Comparison of ENCODE assay signal across 1 mouse cellular context in the genomic region with DNA sequence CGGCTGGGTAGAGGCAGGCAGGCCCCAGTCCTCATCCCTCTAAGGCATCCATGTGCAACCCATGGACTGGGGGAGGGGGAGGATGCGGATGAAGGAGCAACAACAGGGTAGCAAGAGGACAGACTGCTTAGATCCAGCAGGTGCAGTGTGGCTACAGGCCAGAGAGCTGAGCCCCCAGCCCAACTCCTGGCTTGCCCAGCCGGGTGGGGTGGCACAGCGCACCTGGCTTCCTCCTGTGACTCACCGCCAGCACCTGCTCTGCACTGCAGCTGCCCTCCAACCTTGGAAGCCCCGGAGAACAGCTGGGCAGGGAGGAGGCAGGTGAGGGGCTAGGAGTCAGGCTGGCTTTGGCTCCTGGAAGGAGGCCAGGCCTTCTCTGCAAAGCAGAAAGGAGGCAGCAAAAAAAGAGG.
TF ChIP-seq lines count a peak whose summit lies in the region.

No protein-coding gene starts in this region.

TF ChIP-seq in MEL, 35 proteins besides CTCF, POLR2A, EP300 and RAD21 (continued from another document):
- no peak for TF ChIP-seq ETS1 (IDR thresholded peaks at IDR 0.05; ENCODE audit: low read depth, low read length)
TF ChIP-seq in MEL: peak in this region for 0.
